Mouse (Mus musculus): Measurements from ENCODE around the gene Ptges3l. TPM values are rescaled to one million over a fixed set of nuclear protein-coding genes. Genes with fewer than 3 reads are reported as not detected.
"Not testable (repeated sequence)": the region's sequence is repeated elsewhere in the genome, so short reads cannot be mapped to it uniquely, and the experiment has no call there.

Ptges3l gene
- total RNA-seq, 4 experiments from 2014 or later: 46.5 to 67.8 (median 61.1) TPM

GRCm38 (mm10) chr11:101420148-101420547, 5.0 kb downstream of the Ptges3l start:
- DNase-seq (ENCODE audit: low spot score): no peak

- no peak for DNase-seq (ENCODE audit: low spot score)
These were observed 5.5 kb downstream of the Ptges3l start for GRCm38 (mm10) chr11:101419610-101420009.

- DNase-seq (ENCODE audit: low spot score): no peak
These were observed 6.1 kb downstream of the Ptges3l start for GRCm38 (mm10) chr11:101418991-101419390.

GRCm38 (mm10) chr11:101417101-101417855, 7.9 kb downstream of the Ptges3l start, which contains the start of gene Aarsd1:
Gene Aarsd1, minus strand, starts transcription at chr11:101417615.
- peak; percentile 89 for DNase-seq (ENCODE audit: low spot score)

- no peak for DNase-seq (ENCODE audit: low spot score)
These were observed 8.6 kb downstream of the Ptges3l start for GRCm38 (mm10) chr11:101416433-101417100.

GRCm38 (mm10) chr11:101415306-101415705, 9.8 kb downstream of the Ptges3l start:
- DNase-seq (ENCODE audit: low spot score): no peak

GRCm38 (mm10) chr11:101395110-101395509, 30.0 kb downstream of the Ptges3l start:
- peak; percentile 67 for DNase-seq (ENCODE audit: low spot score)

- DNase-seq (ENCODE audit: low spot score): no peak
These were observed 43.3 kb downstream of the Ptges3l start for GRCm38 (mm10) chr11:101381817-101382216.

- no peak for DNase-seq (ENCODE audit: low spot score)
These were observed 46.2 kb downstream of the Ptges3l start for GRCm38 (mm10) chr11:101378926-101379325.

GRCm38 (mm10) chr11:101378196-101378595, 46.9 kb downstream of the Ptges3l start:
- DNase-seq (ENCODE audit: low spot score): not testable (repeated sequence)

- DNase-seq (ENCODE audit: low spot score): no peak
These were observed 50.7 kb downstream of the Ptges3l start for GRCm38 (mm10) chr11:101374421-101374938.

- DNase-seq (ENCODE audit: low spot score): no peak
These were observed 55.0 kb downstream of the Ptges3l start for GRCm38 (mm10) chr11:101370141-101370540.

Small RNA genes within 50 kb of the gene (microRNA-seq; reads per million reads assigned to microRNA genes)
- 9.2 reads per million, percentile 23 among the genes with 10 or more reads in this experiment for gene Mir6929

Other genes with a start within 250 kb of the Ptges3l start
- gene Ccr10, start 249.9 kb downstream of the Ptges3l start, total RNA-seq (2022): under 1 TPM in 2 of 4 experiments, not detected in 2; 0.14 to 0.19 TPM
- 10 to 100 TPM; 28.6 to 37.3 (median 31.7) TPM for gene Ezh1, start 198.9 kb downstream of the Ptges3l start, total RNA-seq (2022)
- gene Ramp2, start 179.3 kb downstream of the Ptges3l start, total RNA-seq (2022): 10 to 100 TPM; 60.8 to 93.6 (median 83.9) TPM
- 100 to 1,000 TPM in 3 of 4 experiments, 10 to 100 TPM in 1; 88.4 to 109 (median 104) TPM for gene Vps25, start 171.6 kb downstream of the Ptges3l start, total RNA-seq (2022)
- 10 to 100 TPM in 3 of 4 experiments, 1 to 10 TPM in 1; 7.6 to 16.6 (median 14.2) TPM for gene Wnk4, start 164.8 kb downstream of the Ptges3l start, total RNA-seq (2022)
- gene Cntd1, start 146.3 kb downstream of the Ptges3l start, total RNA-seq (2022): under 1 TPM in 3 of 4 experiments, not detected in 1; 0.14 to 0.29 (median 0.22) TPM
- gene Coa3, start 146.2 kb downstream of the Ptges3l start, total RNA-seq (2022): 100 to 1,000 TPM in 2 of 4 experiments, 10 to 100 TPM in 2; 93.0 to 105 (median 98.0) TPM
- 100 to 1,000 TPM in 2 of 4 experiments, 10 to 100 TPM in 2; 78.6 to 116 (median 100) TPM for gene Becn1, start 123.0 kb downstream of the Ptges3l start, total RNA-seq (2022)
- 10 to 100 TPM; 66.4 to 85.0 (median 73.6) TPM for gene Psme3, start 109.1 kb downstream of the Ptges3l start, total RNA-seq (2022)
- gene Aoc2, start 100.3 kb downstream of the Ptges3l start, total RNA-seq (2022): 1 to 10 TPM; 1.4 to 1.9 (median 1.7) TPM
- 1 to 10 TPM; 7.1 to 9.2 (median 8.5) TPM for gene Aoc3, start 94.7 kb downstream of the Ptges3l start, total RNA-seq (2022)
- gene G6pc, start 57.8 kb downstream of the Ptges3l start, total RNA-seq (2022): not detected
- 10 to 100 TPM; 12.3 to 25.8 (median 22.4) TPM for gene Aarsd1, start 7.7 kb downstream of the Ptges3l start, total RNA-seq (2022)
- gene Gm27029, start 537 bp downstream of the Ptges3l start, total RNA-seq (2022): 10 to 100 TPM in 1 of 4 experiments, 1 to 10 TPM in 3; 5.0 to 11.5 (median 6.8) TPM
- 10 to 100 TPM; 10.5 to 13.1 (median 11.8) TPM for gene Rundc1, start 248 bp downstream of the Ptges3l start, total RNA-seq (2022)
- 10 to 100 TPM; 29.2 to 41.5 (median 39.2) TPM for gene Rpl27, start 17.0 kb upstream of the Ptges3l start, total RNA-seq (2022)
- gene Ifi35, start 23.1 kb upstream of the Ptges3l start, total RNA-seq (2022): 10 to 100 TPM; 13.4 to 14.6 (median 13.9) TPM
- gene Rnd2, start 39.7 kb upstream of the Ptges3l start, total RNA-seq (2022): 1 to 10 TPM; 5.3 to 7.5 (median 6.2) TPM
- gene Vat1, start 40.9 kb upstream of the Ptges3l start, total RNA-seq (2022): 10 to 100 TPM; 20.6 to 23.2 (median 21.8) TPM
- gene Brca1, start 126.6 kb upstream of the Ptges3l start, total RNA-seq (2022): under 1 TPM; 0.22 to 0.57 (median 0.35) TPM
- 100 to 1,000 TPM in 1 of 4 experiments, 10 to 100 TPM in 3; 91.5 to 100 (median 96.2) TPM for gene Nbr1, start 126.8 kb upstream of the Ptges3l start, total RNA-seq (2022)
- gene Tmem106a, start 156.9 kb upstream of the Ptges3l start, total RNA-seq (2022): 1 to 10 TPM; 3.8 to 6.8 (median 4.1) TPM
- gene Gm11634, start 173.9 kb upstream of the Ptges3l start, total RNA-seq (2022): not detected
- 10 to 100 TPM; 47.9 to 60.0 (median 55.8) TPM for gene Rdm1, start 201.9 kb upstream of the Ptges3l start, total RNA-seq (2022)
- gene Arl4d, start 240.2 kb upstream of the Ptges3l start, total RNA-seq (2022): 10 to 100 TPM; 21.1 to 30.1 (median 27.0) TPM